Mouse (Mus musculus) layer of hippocampus, adult 18-20 months (tissue): ENCODE measurements around the gene Ctsw. TPM values are rescaled to one million over a fixed set of nuclear protein-coding genes. Genes with fewer than 3 reads are reported as not detected.

Source experiments
- DNase-seq, 2 experiments: peaks; one replicate each; pipeline ENCODE4 v3.0.0; 2022; ENCODE audit warnings: low spot score in 2 of 2
- total RNA-seq, 2 experiments: library from RNA; stranded (reverse); gene quantifications; 2 replicates each; pipeline ENCODE4 v1.2.3; 2021

The Ctsw gene
- total RNA-seq, 2 experiments from 2014 or later = not detected

DNA sequence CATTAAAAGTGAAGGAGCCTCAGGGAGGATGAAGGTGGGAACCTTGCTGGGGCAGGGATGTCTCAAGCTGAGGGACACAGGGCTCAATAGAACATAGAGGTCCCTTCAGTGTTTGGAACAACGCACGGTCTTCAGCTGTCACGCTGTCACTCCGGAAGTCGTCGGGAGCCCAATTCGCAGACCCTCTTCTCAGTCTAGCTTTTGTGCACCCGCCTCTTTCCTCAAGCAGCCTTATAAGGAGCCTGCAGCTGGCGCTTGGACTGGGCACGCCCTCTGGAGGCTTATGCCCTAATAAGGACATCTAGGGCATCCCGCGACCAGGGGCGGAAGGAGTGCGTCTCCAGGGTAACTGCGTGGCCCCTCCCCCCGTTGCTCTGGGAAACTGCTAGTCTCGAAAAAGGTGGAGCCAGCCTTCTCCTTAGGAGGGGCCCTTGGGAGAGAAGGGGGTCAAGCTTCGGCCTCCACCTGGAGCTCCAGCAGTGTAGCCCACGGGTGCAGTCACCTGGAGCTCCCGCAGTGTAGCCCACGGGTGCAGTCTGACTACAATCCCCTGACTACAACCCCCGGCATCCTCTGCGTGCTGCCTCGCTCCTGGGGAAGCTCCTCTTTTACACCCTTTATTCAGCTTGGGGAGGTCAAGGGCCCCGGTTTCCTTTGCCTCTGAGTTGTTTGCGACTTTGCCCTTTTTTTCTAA lies 20.7 kb upstream of the Ctsw start:
- DNase-seq = peak; percentile 94 to 98

DNA sequence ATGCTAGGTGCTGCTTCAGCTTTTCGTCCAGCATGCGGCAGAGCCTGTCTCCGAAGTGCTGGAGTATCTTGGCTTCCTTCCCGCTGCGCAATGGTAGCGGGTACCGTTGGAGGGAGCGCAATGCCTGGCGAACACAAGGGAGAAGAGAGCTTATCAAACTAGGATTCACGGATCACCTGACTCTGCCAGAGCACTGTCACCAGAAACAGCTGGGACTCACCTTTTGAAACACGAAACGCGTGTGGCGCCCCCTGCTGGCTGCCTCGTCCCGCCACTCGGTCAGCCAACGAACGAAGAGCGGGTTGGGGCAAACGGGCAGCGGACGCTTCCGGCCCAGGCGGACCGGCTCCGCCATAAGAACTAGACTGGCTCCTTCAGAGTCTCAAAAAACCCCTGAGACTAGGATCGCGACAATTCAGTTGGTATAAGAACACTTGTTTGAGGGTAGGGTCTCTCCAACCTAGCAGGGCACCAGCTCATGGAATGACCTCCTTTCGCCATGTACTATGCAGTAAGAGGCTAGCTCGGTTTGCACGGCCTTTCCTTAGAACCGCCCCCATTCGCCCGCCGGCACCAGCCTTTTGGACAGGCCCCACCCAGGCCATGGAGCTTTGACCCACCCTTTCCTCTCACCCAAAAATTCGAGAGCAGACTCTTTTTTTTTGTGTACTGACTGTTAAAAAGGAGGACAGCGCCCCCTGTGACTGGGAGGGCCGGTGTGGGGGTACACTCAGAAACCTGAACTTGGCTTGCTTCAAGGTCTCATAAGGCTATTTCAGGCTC lies 19.7 kb upstream of the Ctsw start, which contains the start of gene Mus81:
TSS of gene Mus81 (minus strand) at position 635 of the 783 bp plus-strand sequence.
- DNase-seq = peak; percentile 90 to 95

DNA sequence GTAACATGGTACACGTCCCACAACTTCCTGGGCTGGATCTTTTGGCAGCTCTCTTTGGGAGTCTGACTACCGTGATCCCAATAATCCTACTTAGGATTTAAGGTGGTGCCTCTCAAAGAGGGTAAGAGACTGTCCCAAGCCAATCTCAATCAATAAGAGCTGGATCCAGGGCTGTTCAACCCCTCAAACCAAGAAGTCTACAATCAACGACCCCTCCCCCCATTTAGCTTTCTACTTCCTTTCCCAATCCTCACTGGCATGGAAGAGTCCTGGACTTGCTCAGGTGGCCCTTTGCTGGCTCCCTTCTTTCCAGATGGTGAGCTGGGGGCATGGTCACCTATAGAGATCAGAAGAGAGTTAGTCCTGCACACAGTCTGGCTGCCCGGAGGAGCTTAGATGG lies 18.5 kb upstream of the Ctsw start:
- no peak for DNase-seq

DNA sequence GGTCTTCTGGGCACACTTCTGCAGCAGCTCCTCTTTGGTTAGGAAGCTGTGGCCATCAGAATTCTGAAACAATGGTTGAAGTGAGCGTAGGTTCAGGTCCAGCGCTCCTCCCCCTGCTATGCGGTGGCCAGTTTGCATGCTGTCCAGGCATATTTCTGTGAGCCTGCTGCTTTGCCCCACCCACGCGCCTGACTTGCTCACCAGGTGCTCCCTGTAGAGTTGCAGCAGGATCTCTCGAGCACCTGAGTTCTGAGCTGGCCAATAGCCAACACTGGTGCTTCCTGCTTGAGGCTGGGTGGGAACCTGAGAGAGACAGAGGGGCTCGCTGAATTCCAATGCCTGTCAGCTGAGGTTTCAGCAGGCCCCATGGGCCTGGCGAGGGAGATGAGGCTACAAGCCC lies 18.0 kb upstream of the Ctsw start:
- DNase-seq = no peak

DNA sequence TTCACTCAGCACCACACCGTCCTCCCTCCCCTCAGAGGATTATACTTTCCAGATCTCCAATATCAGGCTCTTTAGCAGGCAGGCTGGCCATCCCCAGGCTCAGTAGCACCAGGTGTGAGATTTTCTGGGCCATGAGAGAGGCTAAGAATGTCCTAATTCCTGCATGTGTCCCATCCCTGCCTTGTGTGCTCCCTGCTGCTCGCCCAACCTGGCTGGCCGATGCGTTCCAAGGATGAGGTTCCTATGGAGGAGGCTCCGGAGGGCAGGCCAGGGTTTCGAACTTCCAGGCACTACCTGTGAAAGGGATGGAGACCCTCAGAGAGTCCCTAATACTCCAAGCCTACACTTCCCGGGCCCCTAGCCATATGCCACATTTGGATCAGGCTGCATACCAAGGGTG lies 17.5 kb upstream of the Ctsw start:
- DNase-seq = no peak

DNA sequence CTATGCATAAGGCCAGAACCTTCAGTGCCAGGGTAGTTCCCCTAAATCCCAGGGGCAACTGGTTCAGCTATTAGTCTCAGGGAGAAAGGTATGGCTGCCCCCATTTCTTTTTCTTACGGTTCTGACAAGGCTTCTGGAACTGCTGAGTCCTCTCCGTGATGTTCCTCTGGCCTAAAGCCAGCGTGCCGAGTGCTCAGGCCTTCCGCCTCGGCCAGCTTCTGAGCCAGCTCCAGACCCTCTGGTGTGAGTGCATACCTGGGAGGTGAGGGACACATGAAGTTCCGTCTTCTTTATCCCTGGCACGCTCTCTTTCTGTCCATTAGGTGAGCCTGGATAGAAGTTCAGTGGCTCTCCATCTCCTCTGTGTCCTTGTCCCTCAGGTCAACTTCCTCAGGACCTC lies 17.1 kb upstream of the Ctsw start:
- no peak for DNase-seq

DNA sequence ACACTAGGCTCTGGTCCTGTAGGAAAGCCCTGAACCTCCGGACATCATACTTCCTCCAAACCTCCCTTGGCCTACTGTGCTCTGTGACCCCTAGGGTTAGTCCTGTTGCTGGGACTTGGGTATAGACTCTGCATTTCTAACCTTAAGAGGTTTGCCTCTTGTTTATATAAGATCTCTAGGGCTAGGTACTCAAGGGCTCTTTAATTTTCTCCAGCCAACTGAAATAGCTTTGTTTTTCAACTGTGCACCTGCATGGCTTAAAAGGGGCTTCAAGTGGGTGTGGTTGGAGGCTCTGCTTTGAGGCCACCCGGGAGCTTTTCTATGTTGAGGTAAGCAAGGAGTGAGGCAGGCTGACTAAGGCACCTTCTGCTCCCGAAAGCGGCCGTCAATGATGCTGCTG lies 16.2 kb upstream of the Ctsw start:
- no peak for DNase-seq

DNA sequence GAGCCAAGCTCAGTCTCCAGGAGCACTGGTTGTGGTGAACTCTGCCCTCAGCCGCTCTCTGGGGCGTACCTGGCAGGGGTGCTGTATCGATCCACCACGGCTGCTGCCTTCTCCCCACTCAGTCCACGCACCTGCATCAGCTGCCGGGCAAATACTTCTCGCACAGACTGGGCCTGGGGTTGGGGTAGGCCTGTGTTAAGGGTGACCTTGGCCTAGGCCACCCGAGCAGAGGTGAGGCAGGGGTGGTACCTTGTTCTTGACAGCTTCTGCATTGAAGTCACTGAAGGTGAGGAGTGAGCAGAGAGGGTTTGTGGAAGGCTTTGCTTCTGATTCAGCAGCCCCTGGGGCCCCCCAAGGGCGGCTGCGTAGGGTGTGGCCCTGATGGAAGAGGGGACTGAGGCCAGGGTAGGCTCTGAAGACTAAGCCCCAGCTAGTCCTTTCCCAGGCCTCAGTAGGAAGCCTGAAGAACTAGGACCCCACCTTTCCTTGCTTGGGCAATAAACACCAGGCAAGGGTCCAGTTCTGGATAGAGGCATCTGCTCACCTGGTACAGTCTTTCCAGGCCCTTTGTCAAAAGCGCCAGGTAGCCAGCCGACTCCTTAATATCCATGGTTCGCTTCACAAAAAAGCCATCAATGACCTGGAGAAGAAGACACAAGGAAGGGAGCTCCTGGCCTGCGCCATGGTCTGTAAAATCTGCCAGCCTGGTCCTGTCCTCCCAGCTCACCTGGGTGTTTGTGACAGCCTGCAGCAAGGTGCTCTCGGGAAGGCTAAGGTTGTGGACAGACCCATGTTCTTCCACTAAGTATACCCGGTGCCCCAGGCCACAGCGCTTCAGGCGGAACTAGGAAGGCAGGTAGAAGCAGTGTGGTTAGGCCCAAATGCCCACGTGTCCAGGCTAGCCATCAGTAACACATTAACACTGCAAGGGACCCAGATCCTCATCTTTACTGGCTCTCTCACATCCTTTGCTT lies 15.4 kb upstream of the Ctsw start:
- no peak for DNase-seq

DNA sequence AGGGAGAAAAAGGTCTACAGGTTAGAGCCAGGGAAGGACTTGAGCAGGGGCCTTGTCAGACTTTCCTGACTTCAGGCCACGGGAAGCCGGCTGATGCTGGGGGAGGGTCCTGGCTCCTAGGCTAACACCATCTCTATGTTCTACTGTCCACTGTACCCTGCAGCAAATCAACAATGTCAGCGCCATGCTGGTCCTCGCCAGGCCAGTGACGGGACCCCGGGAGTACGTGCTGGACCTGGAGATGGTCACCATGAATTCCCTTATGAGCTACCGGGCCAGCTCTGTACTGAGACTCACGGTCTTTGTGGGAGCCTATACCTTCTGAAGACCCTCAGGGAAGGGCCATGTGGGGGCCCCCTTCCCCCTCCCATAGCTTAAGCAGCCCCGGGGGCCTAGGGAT lies 13.1 kb upstream of the Ctsw start:
- DNase-seq = no peak

DNA sequence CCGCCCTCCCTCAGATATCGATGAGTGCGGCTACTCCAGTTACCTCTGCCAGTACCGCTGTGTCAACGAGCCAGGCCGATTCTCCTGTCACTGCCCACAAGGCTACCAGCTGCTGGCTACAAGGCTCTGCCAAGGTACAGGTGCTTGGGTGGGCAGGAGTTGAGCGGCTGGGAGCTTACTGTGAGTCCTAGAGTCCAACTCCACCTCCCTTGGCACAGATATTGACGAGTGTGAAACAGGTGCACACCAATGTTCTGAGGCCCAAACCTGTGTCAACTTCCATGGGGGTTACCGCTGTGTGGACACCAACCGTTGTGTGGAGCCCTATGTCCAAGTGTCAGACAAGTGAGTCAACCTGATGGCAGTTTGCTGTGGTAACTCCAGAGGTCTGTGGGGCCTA lies 11.7 kb upstream of the Ctsw start:
- no peak for DNase-seq

DNA sequence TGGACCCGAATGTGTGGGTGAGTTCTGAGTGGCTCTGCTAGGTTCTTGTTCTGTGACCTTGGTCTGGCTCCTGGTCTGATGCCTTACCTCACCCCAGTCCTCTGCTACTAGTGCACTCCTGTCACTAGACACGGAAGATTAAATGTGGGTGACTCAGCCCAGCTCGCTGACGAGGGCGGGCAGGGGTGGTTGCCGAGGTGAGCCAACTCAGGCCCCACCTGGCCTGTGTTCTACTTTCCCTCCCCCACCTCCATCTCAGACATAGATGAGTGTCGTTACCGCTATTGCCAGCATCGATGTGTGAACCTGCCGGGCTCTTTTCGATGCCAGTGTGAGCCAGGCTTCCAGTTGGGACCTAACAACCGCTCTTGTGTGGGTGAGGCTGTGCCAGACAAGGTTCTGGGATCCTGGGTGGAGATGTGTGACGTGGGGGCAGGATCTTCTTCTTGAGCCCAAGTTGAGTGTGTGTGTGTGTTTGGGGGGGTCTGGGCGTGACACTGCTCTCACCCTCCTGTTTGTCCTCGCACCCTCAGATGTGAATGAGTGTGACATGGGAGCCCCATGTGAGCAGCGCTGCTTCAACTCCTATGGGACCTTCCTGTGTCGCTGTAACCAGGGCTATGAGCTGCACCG lies 9.5 kb upstream of the Ctsw start:
- no peak for DNase-seq

DNA sequence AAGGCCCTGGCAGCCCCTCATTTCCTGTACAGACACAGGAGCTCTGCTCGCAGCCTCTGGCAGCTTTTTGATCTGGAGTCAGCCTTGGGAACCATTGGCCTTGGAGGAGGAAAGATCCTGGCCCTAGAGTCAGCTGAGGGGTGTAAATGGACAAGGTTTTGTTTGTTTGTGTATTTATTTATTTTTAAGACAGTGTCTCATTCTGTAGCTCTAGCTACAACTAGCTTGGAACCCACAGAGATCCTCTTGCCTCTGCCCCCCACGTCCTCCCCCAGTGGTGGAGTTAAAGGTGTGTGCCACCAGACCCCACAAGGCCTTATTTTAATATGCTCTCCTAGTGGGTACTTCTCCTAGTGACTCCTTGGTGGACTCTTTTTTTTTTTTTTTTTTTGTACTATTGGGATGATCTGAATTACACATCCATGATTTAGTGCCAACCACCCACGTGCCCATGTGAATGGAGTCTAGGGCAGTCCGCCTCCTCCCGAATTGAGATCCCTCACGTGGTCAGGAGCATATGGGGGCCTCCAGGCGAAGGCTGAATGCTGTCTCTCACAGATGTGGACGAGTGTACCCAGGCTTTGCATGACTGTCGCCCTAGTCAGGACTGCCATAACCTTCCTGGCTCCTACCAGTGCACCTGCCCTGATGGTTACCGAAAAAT lies 8.8 kb upstream of the Ctsw start:
- DNase-seq = no peak

DNA sequence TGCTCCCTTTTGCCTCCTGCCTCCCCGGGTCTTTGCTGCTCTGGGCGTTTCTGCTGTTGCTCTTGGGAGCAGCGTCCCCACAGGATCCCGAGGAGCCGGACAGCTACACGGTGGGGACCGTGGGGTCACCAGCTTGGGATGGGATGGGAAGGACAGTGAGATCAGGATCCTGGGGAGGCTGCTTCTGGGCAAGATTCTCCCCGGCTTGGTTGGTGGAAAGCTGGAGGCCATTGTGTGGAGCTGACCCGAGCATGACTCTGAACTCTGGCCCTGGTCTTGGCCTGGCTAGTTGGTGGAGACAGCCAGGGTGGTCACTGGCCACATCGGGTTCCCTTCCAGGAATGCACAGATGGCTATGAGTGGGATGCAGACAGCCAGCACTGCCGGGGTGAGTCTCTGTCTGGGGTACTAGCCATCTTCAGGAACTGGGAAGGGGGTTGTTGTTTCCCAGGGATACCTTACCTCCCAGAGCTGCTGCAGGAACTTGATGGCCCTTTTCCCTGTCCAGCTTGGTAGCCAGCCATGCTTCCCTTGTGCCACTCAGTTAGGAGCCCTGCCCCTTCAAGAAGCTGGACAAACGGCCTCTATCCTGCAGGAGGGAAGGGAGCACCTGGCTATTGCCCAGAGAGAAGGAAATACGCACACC lies 6.9 kb upstream of the Ctsw start:
- DNase-seq = no peak

DNA sequence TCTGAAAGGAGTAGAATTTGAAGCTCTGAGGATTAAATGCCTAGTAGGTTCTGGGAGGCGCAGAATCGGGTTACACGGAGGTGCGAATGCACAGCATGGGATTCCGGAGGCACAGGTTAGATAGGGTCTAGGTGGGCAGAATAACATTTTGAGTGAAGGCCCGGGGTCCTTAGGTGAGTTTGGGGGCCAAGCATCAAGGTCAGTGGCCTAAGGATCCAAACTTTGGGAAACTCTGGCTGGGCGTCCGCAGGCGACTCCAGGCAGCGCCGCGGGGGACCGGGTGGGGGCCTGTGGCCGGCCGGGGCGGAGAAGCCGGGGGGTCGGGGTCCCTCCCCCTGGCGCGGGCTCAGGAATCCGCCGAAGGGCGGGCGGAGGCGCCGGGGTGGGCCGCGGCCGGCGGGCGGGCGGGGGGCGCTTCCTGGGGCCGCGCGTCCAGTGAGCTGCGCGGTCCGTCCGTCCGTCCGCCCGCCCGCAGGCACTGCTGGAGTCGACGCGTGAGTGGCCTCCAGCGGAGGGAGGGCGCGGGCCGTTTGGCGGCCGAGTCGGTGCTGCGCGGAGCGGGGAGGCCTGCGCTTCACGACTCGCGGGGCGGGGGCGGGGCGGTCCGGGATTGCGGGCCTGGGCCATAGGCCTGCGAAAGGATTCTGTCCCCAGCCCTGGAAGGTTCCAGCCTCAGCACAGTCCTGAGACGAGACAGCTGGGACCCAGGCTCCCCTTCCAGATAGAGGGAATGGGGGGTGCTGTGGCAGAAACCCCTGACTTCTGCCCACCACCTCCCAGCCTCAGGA lies 6.2 kb upstream of the Ctsw start:
- DNase-seq = no peak

DNA sequence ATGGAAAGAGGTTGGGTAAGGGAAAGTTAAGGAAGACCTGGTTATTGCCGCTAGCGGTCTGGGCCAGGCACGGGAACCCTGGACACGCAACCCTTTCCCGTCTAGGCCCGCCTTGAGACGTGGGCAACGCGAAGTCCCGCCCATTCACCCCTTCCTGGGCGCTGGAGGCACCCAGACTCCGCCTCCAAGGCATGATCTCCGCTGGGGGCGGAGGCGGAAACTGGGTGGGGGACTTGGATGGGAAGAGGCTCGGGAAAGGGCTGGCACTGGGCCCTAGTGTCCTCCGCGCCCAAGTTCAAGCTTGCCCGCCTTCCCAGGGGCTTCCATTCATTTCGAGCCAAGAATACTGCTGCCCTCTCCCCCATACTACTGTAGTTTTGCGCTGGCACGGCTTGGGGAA lies 5.4 kb upstream of the Ctsw start, which contains the start of gene Efemp2:
TSS of gene Efemp2 (plus strand) at position 235 of the 400 bp plus-strand sequence.
- no peak for DNase-seq

DNA sequence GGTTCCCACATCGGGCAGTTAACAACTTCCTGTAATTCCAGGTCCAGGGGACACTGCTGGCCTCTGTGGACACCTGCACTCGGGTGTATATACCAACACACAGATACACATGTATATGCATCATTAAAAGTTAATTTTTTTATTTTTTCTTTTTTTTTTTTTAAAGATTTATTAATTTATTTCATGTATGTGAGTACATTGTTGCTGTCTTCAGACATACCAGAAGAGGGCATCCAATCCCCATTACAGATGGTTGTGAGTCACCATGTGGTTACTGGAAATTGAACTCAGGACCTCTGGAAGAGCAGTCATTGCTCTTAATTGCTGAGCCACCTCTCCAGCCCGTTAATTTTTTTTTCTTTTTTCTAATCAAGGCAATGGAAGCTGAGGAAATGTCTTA lies 4.5 kb upstream of the Ctsw start:
- no peak for DNase-seq

DNA sequence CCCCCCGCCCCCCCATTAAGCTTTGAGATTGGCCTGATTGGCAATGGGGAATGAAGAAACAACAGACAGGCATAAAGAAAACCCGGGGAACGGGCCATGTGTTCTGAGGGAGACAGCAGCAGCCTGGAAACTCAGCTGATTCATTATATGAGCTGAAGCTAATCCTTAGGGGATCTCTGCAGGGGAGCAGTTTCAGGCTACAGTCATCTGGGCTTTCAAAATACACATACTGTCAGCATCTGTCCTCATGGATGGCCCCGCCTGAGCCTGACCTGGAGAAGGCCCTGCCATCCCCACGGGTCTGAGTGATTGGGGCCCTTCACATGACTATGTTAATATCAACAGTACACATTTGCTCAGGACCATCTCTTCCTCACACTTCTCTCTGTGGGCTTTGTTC lies 3.5 kb upstream of the Ctsw start:
- DNase-seq = no peak

DNA sequence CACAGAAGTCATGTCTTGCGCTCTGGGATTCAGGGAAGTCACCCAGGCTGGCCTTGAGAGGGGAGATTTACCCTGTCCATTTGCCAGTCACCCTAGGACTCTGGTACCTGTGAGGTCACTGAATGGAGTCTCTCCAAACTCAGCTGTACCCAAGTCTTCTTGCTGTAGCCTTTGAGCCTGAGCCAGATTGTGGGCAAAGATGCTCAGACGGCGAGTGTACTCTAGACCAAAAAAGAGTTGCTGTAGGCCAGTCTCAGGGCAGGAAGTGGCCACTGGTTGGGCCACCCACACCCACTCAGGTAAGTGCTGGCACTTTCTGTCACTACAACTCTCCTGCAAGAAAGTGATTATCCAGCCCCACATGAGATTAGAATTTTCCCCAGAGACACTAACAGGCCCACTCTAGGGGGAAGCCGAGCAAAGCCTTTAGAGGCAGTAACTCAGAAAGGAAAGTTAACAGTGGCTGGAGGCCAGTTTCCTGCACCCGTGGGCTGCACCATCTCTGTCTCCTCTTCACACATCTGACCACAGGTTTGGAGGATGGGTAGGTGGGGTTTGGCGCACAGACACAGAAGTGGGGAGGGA lies 1.3 kb downstream of the Ctsw start:
- no peak for DNase-seq

DNA sequence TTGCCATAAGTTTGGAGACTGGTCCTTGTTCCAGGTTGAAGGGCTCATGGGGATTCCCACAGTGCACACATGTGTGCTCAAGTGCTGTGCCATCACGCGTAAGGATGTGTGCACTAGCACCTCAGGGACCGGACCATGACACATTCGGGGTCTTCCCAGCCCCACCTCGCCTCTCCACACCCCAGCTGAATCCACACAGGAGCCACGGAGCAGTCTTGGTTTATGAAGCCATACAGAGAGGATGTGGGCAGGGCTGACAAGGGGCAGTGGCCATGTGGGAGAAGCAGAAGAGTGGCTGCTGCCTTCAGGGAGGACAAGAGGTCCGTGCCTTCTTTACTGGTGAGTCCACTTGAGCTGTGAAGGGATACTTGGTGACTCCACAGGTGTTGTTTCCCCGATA lies 3.3 kb downstream of the Ctsw start:
- DNase-seq = no peak
